Mouse (Mus musculus) cerebellum, postnatal 14 days (tissue): ENCODE data around the gene Mn1.
A peak's percentile ranks its signal among the peaks of the same experiment; 100 is the strongest.

Source experiments
- DNase-seq, 2 experiments: peaks; one replicate each; pipeline ENCODE4 v3.0.0; 2021; ENCODE audit warnings: mixed read lengths in 2 of 2

The Mn1 gene

DNA sequence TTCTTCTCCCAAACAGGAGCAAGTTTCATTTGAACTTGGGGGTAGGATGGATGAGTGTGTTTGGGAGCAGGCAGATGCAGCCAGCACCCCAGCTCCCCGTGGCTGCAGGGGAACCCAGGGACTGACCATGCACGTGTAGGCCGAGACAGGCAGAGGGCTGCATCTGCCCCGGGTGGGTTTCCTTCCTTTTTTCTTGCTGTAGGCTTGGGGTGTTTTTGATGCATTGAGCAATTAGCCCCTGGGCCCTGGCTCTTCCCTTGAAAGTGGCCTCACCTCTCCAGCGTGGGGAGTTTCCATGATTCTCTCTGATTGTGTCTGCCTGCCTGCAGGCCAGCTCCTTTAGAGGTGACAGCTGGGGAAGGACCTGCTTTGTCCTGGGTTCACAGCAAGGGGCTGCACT is 15.7 kb downstream of the Mn1 start:
- no peak for DNase-seq

DNA sequence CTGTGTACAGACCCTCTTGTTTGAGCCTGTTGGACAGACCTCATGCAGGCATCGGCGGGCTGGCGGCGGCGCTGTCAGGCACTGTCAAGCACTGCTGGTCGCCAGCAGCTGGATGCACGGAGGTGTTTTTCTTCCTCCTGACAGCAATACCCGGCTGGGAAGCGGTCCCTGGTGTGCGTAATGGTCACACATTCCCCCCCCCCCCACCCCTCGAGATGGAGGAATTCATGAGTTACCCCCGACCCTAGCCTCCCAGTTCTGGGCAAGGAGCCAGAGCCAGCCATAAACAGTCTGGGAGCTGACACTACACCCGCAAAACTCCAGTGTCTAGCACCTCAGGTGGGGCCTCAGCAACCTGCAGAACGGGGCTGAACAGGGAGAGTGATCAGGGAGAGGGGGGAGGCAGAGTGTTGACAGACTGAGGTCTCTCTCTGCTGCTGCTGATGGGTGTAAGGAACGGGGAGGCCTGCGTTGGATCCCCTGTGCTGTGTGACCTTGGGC is 17.2 kb downstream of the Mn1 start:
- peak in 1 of 2 experiments; percentile 19 for DNase-seq

DNA sequence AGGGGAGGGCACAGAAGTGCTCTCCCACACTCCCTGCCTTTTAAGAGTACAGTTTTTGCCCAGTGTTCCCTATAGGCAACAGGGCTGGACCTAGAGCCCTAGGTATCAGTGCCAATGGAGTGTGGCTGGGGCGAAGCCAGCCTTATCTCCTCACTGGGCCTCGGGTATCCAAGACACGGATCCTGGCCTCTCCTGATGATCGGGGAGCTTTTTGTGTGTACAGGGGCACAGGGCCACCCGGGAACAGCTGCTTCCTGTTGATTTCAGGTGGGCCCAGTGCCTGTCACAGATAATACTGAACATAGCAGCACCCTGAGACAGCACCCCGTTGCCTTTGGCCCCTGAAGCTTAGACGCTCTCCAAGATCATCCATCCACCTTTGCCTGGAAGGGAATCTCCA is 19.1 kb downstream of the Mn1 start:
- DNase-seq, result no peak

DNA sequence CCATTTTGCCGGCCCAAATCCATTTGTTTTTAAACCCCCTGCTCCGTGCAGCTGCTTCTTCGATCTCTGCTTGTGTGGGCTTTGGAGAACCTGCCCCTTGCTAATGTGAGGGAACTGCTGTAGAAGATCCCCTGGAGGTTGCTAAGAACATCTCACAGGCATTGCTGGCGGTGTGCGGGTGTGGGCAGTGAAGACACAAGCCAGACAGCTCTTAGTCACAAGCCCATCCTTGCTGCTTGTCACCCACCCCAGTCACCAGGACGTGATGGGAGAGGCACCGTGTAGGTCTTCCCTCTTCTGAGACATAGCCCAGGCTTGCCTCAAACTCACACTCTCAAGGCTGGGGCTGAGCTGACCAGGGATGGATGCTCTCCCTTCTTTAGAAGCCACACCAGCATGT is 20.0 kb downstream of the Mn1 start:
- no peak for DNase-seq

DNA sequence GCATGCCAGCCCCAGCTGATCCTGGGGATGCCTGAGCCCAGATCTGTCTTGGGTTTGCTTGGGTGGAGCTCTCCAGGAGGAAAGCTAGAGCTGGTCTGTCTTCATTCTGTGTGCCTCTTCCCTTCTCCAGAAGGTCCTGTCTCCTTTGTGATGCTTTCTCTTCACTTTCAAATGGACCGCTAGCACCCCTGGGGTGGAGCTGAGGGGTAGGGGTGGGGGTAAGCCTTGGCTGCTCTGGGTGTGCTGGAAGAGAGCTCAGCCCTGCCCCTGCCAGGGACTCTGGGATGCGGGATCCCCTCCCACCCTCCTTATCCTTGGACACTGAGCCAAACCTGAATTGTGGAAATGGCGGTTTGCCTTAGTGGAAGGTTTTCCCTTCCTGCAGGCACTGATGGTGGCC is 21.2 kb downstream of the Mn1 start:
- no peak for DNase-seq

DNA sequence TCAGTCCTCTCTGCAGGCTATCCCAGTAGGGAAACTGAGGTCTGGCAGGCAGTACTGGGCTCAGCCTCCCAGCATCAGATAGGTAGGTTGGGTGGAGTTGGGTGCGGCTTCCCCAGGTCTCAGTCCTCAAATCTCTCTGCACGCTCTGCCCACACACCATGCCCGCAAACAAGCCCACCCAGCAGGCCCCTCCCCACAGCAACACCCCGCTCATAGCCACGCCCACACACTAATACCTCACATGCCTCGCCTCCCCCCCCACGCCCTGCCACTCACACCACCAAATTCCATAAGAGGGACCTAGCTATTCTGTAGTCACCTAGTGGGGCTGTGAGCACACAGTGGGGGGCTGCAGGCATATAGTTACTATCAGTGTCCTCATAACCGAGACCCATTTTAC is 21.7 kb downstream of the Mn1 start:
- DNase-seq, result no peak

DNA sequence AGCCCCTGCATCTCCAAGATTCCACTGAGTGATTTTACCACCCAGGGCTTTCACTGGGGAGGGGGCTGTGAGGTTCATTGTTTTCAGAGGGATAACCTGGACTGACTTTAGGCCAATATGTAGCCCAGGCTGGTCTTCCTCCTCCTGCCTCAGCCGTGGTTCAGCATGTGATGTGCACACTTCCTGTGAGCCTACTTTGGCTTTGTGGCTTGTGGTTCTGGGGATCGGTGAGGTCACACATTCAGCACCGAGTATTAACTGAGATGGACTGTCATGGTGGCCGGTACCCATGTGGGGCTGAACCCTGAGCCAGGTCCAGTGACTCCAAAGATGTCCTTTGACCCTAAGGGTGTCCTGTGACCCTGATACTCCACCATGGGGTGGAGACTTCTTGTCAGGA is 23.1 kb downstream of the Mn1 start:
- DNase-seq, result no peak

DNA sequence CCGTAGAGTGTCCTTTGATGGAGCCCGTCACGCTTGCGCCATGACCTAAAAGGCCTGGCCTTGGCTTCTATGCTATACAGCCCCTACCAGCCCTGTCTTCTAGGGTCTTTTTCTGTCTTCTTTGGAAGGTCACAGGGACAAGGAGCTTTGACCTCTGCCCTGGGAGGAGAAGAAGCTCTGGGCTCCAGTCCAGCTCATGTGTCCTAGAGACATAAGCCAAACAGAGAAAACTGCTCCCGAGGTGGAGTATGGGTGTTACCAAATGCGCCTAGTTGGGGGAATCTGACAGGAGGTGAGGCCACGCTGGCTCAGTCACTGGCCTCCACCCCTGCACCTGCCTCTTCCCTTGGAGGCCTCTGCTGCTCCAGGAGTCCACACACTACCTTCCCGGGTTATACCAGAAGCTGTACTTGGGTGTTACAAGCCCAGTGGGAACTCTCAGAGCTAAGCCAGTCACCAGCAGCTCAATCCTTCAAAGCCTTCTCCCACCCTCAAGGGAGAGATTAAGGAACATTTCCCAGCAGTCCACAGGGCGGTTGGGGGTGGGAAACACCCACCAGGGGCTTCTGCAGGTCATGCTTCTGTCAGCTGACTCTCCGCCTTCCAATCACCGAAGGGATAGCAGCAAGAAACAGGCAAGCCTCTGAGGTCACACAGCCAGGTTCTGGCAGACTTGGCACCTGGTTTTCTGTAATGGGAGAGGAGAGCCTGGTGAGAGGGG is 25.1 kb downstream of the Mn1 start:
- no peak for DNase-seq

DNA sequence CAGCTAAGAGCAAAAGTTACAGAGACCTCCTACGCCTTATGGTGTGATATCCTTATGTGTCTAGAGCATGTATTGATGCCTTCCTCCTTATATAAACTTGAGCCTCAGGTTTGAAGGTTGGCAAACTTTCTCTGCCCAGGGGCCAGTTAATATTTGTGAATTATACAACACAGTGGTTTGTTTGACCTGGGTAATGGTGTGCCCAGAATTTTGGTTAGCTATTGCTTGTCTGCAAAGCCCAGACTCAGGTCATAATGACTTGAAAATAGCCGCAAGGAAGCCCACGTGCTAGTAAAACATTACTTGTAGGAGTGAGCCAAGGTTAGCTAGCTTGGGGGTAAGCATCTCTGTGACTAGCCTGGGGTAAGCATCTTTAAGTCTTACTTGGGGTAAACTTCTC is 26.5 kb downstream of the Mn1 start:
- no peak for DNase-seq

DNA sequence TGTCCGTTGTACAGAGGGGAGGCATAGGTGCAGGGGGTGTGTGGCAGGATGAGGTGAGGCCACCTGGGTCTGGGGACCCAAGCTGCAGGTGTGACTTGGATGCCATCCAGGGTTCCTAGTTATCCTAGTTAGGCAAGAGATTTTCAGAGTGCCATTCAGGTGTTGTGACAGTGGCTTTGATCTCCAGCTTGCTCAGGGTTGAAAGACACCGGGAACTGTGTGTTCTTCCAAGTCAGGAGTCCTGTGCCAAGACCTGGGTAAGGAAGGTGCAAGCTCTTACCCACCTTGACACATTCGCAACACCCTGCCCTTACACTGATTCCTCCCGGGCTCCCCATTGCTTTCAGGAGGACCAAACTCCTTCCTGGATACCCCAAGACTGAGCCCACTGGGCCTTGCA is 27.2 kb downstream of the Mn1 start:
- DNase-seq, result no peak

DNA sequence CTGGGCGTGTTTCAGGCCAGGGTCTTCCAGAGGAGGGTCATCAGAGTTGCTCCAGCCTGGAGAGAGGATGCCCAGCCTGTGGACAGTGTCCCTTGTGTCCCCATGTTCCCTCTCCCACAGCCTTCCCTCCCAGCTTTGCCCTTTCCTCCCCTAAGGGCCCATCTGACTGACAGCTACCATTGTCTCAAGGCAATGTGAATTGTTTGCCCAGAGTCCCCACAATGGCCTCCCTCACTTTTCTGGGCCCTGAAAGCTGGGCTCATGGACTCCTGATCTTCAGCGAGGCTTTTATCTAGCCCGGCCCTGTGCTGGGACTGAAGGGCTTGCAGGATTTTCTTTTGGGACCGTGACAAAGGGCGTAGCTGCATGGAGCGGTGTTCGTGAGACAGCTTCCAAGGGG is 29.5 kb downstream of the Mn1 start:
- DNase-seq, result no peak

DNA sequence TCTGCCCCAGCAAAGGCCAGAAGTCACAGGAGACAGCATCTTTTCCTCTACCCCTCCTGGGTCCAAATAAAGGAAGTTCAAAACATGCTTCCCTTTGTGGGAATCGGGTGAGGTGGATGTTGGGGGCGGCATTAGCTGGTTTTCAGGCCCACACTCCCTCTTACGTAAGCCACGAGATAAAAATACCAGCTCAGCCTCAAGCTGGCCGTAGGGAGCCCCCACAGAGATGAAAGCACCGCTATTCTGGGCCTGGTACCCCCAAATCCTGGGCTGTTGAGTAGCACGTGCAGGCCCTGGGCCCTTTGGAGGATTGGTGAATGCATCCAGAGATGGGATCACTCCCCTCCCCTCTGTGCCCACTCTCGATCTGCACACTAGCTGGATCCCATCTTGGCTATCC is 32.5 kb downstream of the Mn1 start:
- no peak for DNase-seq

DNA sequence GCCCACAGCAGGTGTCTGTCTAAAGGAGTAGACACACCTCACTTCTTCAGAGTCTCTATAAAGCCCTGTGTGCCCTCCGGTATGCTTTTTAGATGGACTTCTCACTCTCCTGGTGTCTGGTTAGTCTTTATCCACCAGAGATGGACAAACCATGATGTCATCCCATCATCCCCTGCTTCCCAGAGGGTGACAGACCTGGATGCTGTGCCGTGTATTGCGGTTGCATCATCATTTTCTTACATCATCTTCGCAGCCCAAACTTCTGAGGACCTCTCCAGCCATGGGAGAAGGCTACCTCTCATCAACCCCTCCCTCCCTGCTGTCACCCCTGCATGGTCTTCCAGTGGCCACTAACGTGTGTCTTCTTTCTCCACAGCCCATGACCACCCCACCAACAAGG is 37.1 kb downstream of the Mn1 start:
- no peak for DNase-seq

DNA sequence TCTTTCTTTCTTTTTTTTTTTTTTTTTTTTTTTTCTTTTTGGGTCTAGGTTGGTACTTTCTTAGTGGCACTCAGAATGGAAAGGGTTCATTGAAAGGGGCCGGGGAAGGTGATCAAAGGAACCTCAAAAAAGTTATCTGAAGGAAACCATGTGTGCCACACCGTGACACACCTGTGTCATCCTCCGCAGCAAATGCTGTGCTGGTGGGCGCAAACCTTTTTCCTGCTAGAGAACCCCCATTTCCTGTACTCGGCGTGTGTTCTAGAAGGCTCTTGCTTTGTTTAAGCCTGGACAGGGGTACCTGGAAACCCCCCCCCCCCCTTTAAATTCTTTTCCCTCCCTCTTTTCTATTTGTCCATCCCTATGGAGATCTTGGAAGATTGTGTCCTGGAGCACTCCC is 37.7 kb downstream of the Mn1 start:
- no peak for DNase-seq

DNA sequence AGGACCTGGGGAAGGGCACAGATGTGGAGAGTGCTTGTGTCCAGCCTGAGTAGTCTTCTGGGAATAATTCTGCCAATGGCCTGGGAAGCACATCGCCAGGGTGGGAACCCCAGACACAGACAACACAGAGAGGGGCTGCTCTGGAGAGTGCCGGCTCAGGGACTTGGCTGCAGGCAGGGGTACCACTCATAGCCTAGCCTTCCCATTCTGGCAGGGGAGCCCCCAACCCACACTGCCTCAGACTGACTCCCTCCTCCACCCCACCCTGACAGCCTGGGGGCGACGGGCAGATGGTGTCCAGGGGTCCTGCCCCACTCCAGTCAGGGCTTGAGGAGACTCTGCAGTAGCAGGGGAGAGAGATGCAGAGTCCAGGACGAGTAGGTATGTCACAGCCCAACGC is 41.5 kb downstream of the Mn1 start:
- no peak for DNase-seq

DNA sequence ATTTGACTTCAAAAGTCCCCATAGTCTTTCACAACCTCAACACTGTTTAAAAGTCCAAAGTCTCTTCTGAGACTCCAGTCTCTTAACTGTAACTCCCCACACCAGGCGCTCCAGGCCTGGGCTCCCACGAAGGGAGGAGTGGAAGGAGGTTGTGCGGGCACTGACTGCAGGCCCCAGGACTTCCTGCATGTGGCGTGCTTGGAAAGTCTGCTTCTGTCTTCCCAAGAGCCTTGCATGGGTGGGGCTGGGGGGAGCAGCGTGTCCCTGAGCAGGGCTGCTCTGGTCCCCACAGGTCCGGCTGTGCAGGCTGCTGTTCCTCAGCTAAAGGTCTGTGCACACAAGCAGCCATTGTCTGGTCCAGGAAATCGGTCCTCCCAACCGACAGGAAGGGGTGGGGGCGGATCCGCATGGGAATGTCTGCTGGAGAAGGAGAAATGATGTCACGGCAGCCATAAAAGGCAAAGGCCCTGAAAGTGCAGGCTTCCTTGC is 48.7 kb downstream of the Mn1 start:
- no peak for DNase-seq

DNA sequence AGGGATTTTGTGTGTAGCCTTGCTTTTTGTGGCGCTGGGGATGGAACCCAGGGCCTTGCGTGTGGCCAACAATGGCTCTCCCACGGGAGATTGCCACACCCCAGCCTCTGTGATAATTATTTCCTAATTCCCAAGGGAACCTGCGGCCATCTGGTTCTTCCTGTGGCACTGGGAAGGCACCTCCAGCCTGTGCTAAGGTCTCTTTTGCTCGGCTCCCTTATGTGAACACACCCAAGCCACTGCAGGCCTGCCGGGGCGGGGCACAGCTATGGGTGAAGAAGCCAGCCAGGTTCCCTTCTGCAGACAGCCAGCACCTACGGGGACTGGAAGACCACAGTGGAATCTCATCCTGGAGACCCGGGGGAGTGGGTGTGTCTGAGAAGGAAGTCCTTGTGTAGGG is 49.3 kb downstream of the Mn1 start:
- DNase-seq, result no peak

DNA sequence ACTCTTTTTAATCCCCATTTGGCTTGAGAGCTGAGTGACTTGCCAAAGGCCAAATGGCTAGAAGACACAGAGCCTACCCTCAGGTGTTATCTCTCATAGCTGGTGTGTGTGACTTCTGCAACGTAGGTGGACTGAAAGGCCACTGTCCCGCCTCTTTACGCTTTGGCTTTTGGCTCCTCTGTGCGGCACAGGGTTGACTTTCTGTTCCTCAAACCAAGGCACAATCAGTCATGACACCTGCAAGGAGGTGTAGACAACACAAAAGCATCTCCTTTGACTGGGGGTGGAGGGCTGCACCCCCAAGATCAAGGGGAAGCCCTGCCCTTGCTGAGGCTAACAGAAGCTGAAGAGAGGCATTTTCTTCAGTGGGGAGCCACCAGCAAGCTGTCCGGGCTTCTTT is 50.5 kb downstream of the Mn1 start:
- no peak for DNase-seq

DNA sequence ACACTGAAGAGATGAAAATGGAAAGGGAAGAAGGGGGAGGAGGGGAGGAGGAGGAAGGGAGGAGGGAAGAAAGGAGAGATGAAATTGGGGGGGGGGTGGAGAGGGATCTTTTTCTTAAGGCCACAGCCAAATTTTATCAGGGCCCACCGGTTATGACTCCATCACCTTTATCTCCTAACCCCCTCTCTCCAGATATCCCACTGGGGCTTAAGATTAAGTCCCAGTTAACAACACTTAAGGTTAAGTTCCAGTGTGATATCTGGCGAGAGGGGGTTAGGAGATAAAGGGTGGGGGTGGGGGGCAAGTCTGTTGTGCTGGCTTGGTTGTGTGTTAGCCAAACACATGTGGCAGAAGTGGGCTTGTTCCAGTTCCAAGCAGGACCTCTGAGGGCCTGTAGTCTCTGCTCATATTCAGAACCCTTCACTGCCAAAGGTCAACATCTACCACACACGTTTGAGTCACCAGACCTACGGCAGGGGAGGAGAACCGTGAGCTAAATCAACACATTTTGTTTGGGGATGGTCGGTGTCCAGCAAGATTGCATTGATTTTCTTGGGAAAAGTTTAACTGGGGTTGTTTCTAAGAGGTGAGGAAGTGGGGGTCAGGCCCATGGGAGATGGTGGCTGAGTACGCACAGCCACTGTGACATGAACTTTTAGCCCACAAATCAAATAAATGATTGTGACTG is 52.2 kb downstream of the Mn1 start:
- DNase-seq, result no peak

DNA sequence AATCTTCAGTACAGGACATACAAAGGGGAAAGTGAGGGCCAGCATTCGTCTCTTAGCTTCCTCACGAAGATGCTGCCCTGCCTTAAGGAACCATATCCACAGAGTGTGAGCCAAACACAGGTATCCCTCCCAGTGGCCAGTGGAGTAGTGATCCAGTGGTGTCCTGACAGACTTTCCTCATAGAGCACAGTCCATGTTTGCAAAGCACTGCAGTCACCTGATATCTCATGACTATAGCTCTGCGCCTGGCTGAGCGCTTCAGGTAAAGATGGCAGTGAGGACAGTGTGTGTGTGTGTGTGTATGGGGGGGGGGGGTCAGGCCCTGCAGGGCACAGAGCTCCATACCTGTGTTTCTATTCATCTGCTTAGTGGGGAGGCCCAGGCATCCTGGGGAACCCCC is 53.7 kb downstream of the Mn1 start:
- no peak for DNase-seq

DNA sequence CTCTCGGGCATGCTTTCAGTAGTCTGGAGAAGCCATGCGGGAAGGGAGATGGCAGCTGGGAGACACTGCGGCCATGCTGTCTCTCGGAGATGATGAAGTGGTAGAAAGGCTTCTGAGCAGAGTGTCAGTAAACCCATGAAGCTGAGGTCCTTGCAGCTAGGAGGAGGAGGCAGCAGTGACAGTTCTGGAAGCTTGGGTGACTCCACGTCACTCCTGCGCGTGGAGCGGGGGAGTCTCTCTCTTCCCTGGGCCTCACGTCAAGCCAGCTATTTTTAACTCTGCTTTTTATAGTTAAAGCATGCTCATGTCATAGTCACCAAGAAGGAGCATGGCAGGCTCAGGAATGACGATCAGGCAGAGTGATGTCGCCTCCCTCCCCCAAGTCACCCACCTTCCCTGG is 56.3 kb downstream of the Mn1 start:
- no peak for DNase-seq

DNA sequence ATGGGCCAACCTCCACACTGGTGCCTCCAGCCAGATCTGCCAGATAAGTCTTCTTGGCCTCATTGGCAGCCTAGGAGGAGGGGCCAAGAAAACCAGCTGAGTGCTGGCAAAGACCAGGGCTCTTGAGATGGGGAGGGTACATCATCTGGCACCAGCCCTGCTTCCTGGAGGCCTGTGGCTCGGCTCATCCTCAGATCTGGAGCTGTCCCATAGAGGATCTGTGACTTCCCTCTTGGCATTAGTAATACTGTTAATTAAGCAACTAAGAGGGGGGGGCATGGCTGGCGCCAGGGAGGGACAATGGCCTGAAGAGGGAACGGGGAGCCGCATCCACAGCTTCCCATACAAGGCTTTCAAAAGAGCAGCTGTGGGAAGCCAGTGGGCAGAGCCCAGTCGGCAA is 58.6 kb downstream of the Mn1 start:
- DNase-seq, result peak; percentile 60 to 71

DNA sequence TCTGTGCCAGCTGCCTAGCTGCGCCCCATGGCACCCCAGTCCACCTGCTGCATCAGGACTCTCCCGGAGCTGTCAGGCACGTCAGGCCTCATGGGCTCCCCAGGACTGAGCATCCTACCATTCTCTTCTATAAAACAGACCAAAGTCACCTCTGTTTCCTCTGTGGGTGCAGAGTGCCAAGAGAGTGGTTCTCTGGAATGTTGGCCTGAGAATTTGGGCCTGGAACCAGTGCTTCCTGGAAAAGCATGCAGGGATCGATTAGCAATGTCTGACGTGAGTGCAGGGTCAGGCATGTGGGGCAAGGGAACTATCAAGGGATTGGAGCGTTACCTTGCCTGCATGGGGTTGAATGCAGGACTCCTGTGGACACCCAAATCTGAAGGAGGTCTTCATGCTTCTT is 59.0 kb downstream of the Mn1 start:
- DNase-seq, result no peak

DNA sequence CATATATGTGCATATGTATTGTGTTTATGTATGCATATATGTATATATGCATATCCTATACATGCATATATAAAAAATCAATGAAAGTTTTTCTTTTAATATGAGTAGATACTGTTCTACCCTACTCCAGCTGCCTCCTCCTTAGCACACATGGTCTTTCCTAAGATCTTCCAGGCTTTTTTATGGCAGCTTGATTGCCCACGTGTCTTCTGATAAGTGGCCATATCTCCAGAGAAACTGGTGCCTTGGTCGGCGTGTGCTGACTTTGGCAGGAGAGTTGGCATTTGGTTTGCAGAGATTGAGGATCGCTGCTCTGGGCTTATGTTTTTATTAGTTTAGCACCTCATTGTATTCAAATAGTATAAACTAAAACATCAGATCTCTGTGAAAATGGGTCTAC is 68.7 kb downstream of the Mn1 start:
- DNase-seq, result no peak
